Mouse (Mus musculus): ENCODE results near the gene Bnip1. TPM values are rescaled to one million over a fixed set of nuclear protein-coding genes. Genes with fewer than 3 reads are reported as not detected.

Bnip1 gene
- total and polyA plus RNA-seq, 2 experiments, result 17.5 to 25.2 TPM

- peaks cover 41% of the 10 kb centered on the region for H3K27me3 ChIP-seq (ENCODE audit: control insufficient read depth, insufficient read depth, low read length)
- WGBS, result 5% methylated on average over 26 of the region's 26 CpGs
- no peak for DNase-seq (ENCODE audit: extremely low read depth, low read depth, low spot score)
- no peaks in the 10 kb centered on the region for H3K36me3 ChIP-seq (ENCODE audit: control insufficient read depth, insufficient read depth, low read length)
- peaks cover 7% of the 10 kb centered on the region for H3K4me1 ChIP-seq (ENCODE audit: control insufficient read depth, insufficient read depth, low read length)
- no peaks in the 10 kb centered on the region for H3K79me2 ChIP-seq (ENCODE audit: control insufficient read depth, insufficient read depth, low read length)
- H3K9ac ChIP-seq (ENCODE audit: low read depth, low read length), result no peak overlapping the region
- TF ChIP-seq CTCF (IDR thresholded peaks at IDR 0.05; ENCODE audit: low read depth, low read length), result no peak
- TF ChIP-seq POLR2A (IDR thresholded peaks at IDR 0.05; ENCODE audit: extremely low read depth, insufficient read depth, low read length), result no peak
- H3K4me3 ChIP-seq (ENCODE audit: insufficient read depth, low read depth, low read length), result no peak overlapping the region
- no peak overlapping the region for H3K27ac ChIP-seq (replicated peaks; ENCODE audit: insufficient read depth, low read depth, low read length)
Measured at GRCm38 (mm10) chr17:26839718-26840438, 59.0 kb downstream of the Bnip1 start.

GRCm38 (mm10) chr17:26840439-26840780 lies 59.5 kb downstream of the Bnip1 start:
- no peak overlapping the region for H3K27ac ChIP-seq (replicated peaks; ENCODE audit: insufficient read depth, low read depth, low read length)
- no peak overlapping the region for H3K9ac ChIP-seq (ENCODE audit: low read depth, low read length)
- no peaks in the 10 kb centered on the region for H3K36me3 ChIP-seq (ENCODE audit: control insufficient read depth, insufficient read depth, low read length)
- no peak for DNase-seq (ENCODE audit: extremely low read depth, low read depth, low spot score)
- peaks cover 7% of the 10 kb centered on the region for H3K4me1 ChIP-seq (ENCODE audit: control insufficient read depth, insufficient read depth, low read length)
- TF ChIP-seq CTCF (IDR thresholded peaks at IDR 0.05; ENCODE audit: low read depth, low read length) (no peak), POLR2A (IDR thresholded peaks at IDR 0.05; ENCODE audit: extremely low read depth, insufficient read depth, low read length) (no peak)
- 24% methylated on average over 9 of the region's 9 CpGs for WGBS
- no peak overlapping the region for H3K4me3 ChIP-seq (ENCODE audit: insufficient read depth, low read depth, low read length)
- H3K79me2 ChIP-seq (ENCODE audit: control insufficient read depth, insufficient read depth, low read length), result no peaks in the 10 kb centered on the region
- H3K27me3 ChIP-seq (ENCODE audit: control insufficient read depth, insufficient read depth, low read length), result peaks cover 44% of the 10 kb centered on the region

- WGBS, result 9% methylated on average over 48 of the region's 48 CpGs
- Histone ChIP-seq H3K27ac (replicated peaks; ENCODE audit: insufficient read depth, low read depth, low read length) (no peak overlapping the region), H3K36me3 (ENCODE audit: control insufficient read depth, insufficient read depth, low read length) (no peaks in the 10 kb centered on the region), H3K4me1 (ENCODE audit: control insufficient read depth, insufficient read depth, low read length) (peaks cover 7% of the 10 kb centered on the region), H3K79me2 (ENCODE audit: control insufficient read depth, insufficient read depth, low read length) (no peaks in the 10 kb centered on the region), H3K27me3 (ENCODE audit: control insufficient read depth, insufficient read depth, low read length) (peaks cover 46% of the 10 kb centered on the region), H3K9ac (ENCODE audit: low read depth, low read length) (no peak overlapping the region), H3K4me3 (ENCODE audit: insufficient read depth, low read depth, low read length) (no peak overlapping the region)
- DNase-seq (ENCODE audit: extremely low read depth, low read depth, low spot score), result no peak
- no peak for TF ChIP-seq POLR2A (IDR thresholded peaks at IDR 0.05; ENCODE audit: extremely low read depth, insufficient read depth, low read length)
- TF ChIP-seq CTCF (IDR thresholded peaks at IDR 0.05; ENCODE audit: low read depth, low read length), result no peak
Measured at GRCm38 (mm10) chr17:26840922-26841731, 60.3 kb downstream of the Bnip1 start.

- H3K36me3 ChIP-seq (ENCODE audit: control insufficient read depth, insufficient read depth, low read length), result no peaks in the 10 kb centered on the region
- peaks cover 7% of the 10 kb centered on the region for H3K4me1 ChIP-seq (ENCODE audit: control insufficient read depth, insufficient read depth, low read length)
- 22% methylated on average over 5 of the region's 5 CpGs for WGBS
- TF ChIP-seq CTCF (IDR thresholded peaks at IDR 0.05; ENCODE audit: low read depth, low read length) (no peak), POLR2A (IDR thresholded peaks at IDR 0.05; ENCODE audit: extremely low read depth, insufficient read depth, low read length) (no peak)
- no peak overlapping the region for H3K4me3 ChIP-seq (ENCODE audit: insufficient read depth, low read depth, low read length)
- peaks cover 41% of the 10 kb centered on the region for H3K27me3 ChIP-seq (ENCODE audit: control insufficient read depth, insufficient read depth, low read length)
- no peaks in the 10 kb centered on the region for H3K79me2 ChIP-seq (ENCODE audit: control insufficient read depth, insufficient read depth, low read length)
- H3K27ac ChIP-seq (replicated peaks; ENCODE audit: insufficient read depth, low read depth, low read length), result no peak overlapping the region
- no peak for DNase-seq (ENCODE audit: extremely low read depth, low read depth, low spot score)
- H3K9ac ChIP-seq (ENCODE audit: low read depth, low read length), result no peak overlapping the region
Measured at GRCm38 (mm10) chr17:26841981-26842380, 61.1 kb downstream of the Bnip1 start.

Other genes starting within 250 kb of the Bnip1 start
- 30.7 and 34.6 TPM in 2 replicates for gene Ergic1, start 219.6 kb upstream of the Bnip1 start, total RNA-seq (2014; rRNA removed)
- 93.3 and 106 TPM in 2 replicates for gene Ergic1, start 219.6 kb upstream of the Bnip1 start, polyA plus RNA-seq (2012; rRNA removed)
- gene Dusp1, start 218.9 kb upstream of the Bnip1 start, total RNA-seq (2014; rRNA removed), result 10.5 and 10.7 TPM in 2 replicates
- 22.2 and 40.0 TPM in 2 replicates for gene Dusp1, start 218.9 kb upstream of the Bnip1 start, polyA plus RNA-seq (2012; rRNA removed)
- 104 and 108 TPM in 2 replicates for gene Atp6v0e, start 117.8 kb upstream of the Bnip1 start, total RNA-seq (2014; rRNA removed)
- 122 and 131 TPM in 2 replicates for gene Atp6v0e, start 117.8 kb upstream of the Bnip1 start, polyA plus RNA-seq (2012; rRNA removed)
- gene Crebrf, start 65.4 kb upstream of the Bnip1 start, total RNA-seq (2014; rRNA removed), result 28.2 and 37.0 TPM in 2 replicates
- gene Crebrf, start 65.4 kb upstream of the Bnip1 start, polyA plus RNA-seq (2012; rRNA removed), result 1.4 and 1.5 TPM in 2 replicates
- not detected in 2 replicates for gene Nkx2-5, start 63.9 kb downstream of the Bnip1 start, total RNA-seq (2014; rRNA removed)
- gene Nkx2-5, start 63.9 kb downstream of the Bnip1 start, polyA plus RNA-seq (2012; rRNA removed), result not detected in 2 replicates
- 0.47 and 0.55 TPM in 2 replicates for gene Kifc5b, start 136.0 kb downstream of the Bnip1 start, total RNA-seq (2014; rRNA removed)
- 0.45 and 0.50 TPM in 2 replicates for gene Kifc5b, start 136.0 kb downstream of the Bnip1 start, polyA plus RNA-seq (2012; rRNA removed)
- gene Phf1, start 152.0 kb downstream of the Bnip1 start, total RNA-seq (2014; rRNA removed), result 4.2 and 5.6 TPM in 2 replicates
- gene Phf1, start 152.0 kb downstream of the Bnip1 start, polyA plus RNA-seq (2012; rRNA removed), result 22.0 and 35.0 TPM in 2 replicates
- 19.6 and 21.4 TPM in 2 replicates for gene Cuta, start 158.5 kb downstream of the Bnip1 start, total RNA-seq (2014; rRNA removed)
- 126 and 129 TPM in 2 replicates for gene Cuta, start 158.5 kb downstream of the Bnip1 start, polyA plus RNA-seq (2012; rRNA removed)
- 0.92 and 0.94 TPM in 2 replicates for gene Syngap1, start 160.2 kb downstream of the Bnip1 start, total RNA-seq (2014; rRNA removed)
- gene Syngap1, start 160.2 kb downstream of the Bnip1 start, polyA plus RNA-seq (2012; rRNA removed), result 1.3 and 2.3 TPM in 2 replicates
- 3.3 and 4.1 TPM in 2 replicates for gene Zbtb9, start 192.1 kb downstream of the Bnip1 start, total RNA-seq (2014; rRNA removed)
- 3.6 and 4.6 TPM in 2 replicates for gene Zbtb9, start 192.1 kb downstream of the Bnip1 start, polyA plus RNA-seq (2012; rRNA removed)
- 5.1 and 5.6 TPM in 2 replicates for gene Bak1, start 247.9 kb downstream of the Bnip1 start, total RNA-seq (2014; rRNA removed)
- gene Bak1, start 247.9 kb downstream of the Bnip1 start, polyA plus RNA-seq (2012; rRNA removed), result 21.6 and 23.1 TPM in 2 replicates